Comparison of ENCODE assay signal across 16 mouse cellular contexts in genomic region chr5:48795526-48795925, GRCm38 (mm10).
DNase-seq lines count a peak whose midpoint lies in the region.
"Had no signal": no experiment of that assay in that cellular context is flagged by ENCODE, and none has a peak within 500 bp of the region (broad histone marks: within the 10 kb centered on the region; RNA-seq: fewer than 3 reads in every experiment).

No protein-coding gene starts in this region.

- peak; percentile 20 for DNase-seq in adrenal gland, adult 8-10 months
- no peak for DNase-seq in adrenal gland, postnatal 25 days
- DNase-seq in adrenal gland, postnatal 10 days = peak; percentile 20
- peak; percentile 5 to 21 for DNase-seq in adrenal gland, postnatal 36 days
- no peak for DNase-seq in kidney, postnatal 14 days
- no peak for DNase-seq in right cerebral cortex, postnatal 25 days
- DNase-seq: cerebellum, adult 11-12 months; cerebellum, adult 8-10 months; cerebellum, postnatal 10 days; cerebellum, postnatal 36 days; embryo, embryonic 11 days; forebrain, postnatal 0 days; gastrocnemius, adult 2 months; gastrocnemius, postnatal 14 days; heart, adult 11 months; kidney, adult 2 months had no signal

Comparison
In these comparisons a context has a peak if more than half of its experiments do, and no peak if none do; other contexts are left out.
1. DNase-seq: peak in adrenal gland, adult 8-10 months (single experiment), adrenal gland, postnatal 10 days (single experiment) and adrenal gland, postnatal 36 days (2 of 2); none in adrenal gland, postnatal 25 days (single experiment), kidney, postnatal 14 days (single experiment) and right cerebral cortex, postnatal 25 days (single experiment).